Mouse (Mus musculus) liver, embryonic 18 days (tissue): ENCODE results near the gene Cpn2. TPM values are rescaled to one million over a fixed set of nuclear protein-coding genes. Genes with fewer than 3 reads are reported as not detected.

Source experiments
- polyA plus RNA-seq: library from polyadenylated mRNA; depleted of rRNA; stranded (reverse); fragments of >200 nt; gene quantifications from 2 replicates; pipeline ENCODE4 v1.2.3, GENCODE M21; 2012; rRNA removed

Cpn2 gene
- polyA plus RNA-seq = 24.1 and 28.0 TPM in 2 replicates

GRCm38 (mm10) chr16:30267359-30267758, at the start of gene Cpn2:
Gene Cpn2, minus strand, starts transcription at chr16:30267499.

GRCm38 (mm10) chr16:30310647-30311046, 43.3 kb upstream of the Cpn2 start, which contains the start of gene Gp5:
Gene Gp5, minus strand, starts transcription at chr16:30310779.

GRCm38 (mm10) chr16:30282844-30283495, 15.7 kb upstream of the Cpn2 start, which contains the start of gene Lrrc15:
Gene Lrrc15, minus strand, starts transcription at chr16:30283256.

Other genes with a start within 250 kb of the Cpn2 start
- 11.8 and 13.9 TPM in 2 replicates for gene Hes1, start 203.1 kb downstream of the Cpn2 start, polyA plus RNA-seq
- gene Lrrc15, start 15.8 kb upstream of the Cpn2 start, polyA plus RNA-seq = 0.04 and 0.05 TPM in 2 replicates
- 6.4 and 8.0 TPM in 2 replicates for gene Gp5, start 43.3 kb upstream of the Cpn2 start, polyA plus RNA-seq
- 16.1 and 17.8 TPM in 2 replicates for gene Atp13a3, start 138.5 kb upstream of the Cpn2 start, polyA plus RNA-seq